In the genomic region with DNA sequence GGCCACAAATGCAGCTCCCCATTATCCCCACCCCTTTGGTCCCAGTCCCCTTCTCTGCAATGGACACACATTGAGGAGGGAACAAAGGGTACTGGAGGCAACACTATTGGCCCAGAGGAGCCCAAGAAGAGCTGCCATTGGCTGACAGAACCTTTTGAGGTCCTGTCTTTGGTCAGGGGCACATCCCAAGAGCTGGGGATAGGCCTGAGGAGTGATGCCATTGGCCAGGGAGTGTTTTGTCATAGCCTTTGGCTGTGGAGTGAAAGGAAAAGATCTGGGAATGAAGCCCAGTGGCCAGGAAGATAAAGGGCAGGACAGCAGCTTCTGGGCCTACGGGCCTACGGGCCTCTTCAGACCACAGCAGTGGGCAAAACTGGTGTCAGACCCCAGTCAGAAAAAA, we compare ENCODE assay signal across 19 mouse cellular contexts. TPM values are rescaled to one million over a fixed set of nuclear protein-coding genes. Genes with fewer than 3 reads are reported as not detected.
DNase-seq lines count a peak whose midpoint lies in the region; ATAC-seq lines count a peak whose summit lies in the region.
"Had no signal": no experiment of that assay in that cellular context is flagged by ENCODE, and none has a peak within 500 bp of the region (broad histone marks: within the 10 kb centered on the region; RNA-seq: fewer than 3 reads in every experiment).

No protein-coding gene starts in this region.

- H3K27me3 ChIP-seq in heart, embryonic 12.5 days (replicated peaks): no peaks in the 10 kb centered on the region
- H3K27me3 ChIP-seq in heart, embryonic 10.5 days (ENCODE audit: insufficient read depth, poor library complexity, severe bottlenecking): no peaks in the 10 kb centered on the region; the same call in 1 of the 2 replicates
- no peaks in the 10 kb centered on the region for H3K27me3 ChIP-seq in limb, embryonic 13.5 days
- H3K27me3 ChIP-seq in limb, embryonic 10.5 days (ENCODE audit: low read depth, poor library complexity, severe bottlenecking): peaks cover 6% of the 10 kb centered on the region
- H3K27me3 ChIP-seq: neural tube, embryonic 12.5 days; stomach, embryonic 15.5 days had no signal

- ATAC-seq in heart, embryonic 12.5 days (ENCODE audit: insufficient number of reproducible peaks, low FRiP score): no peak
- ATAC-seq in limb, embryonic 13.5 days (ENCODE audit: low FRiP score, low read depth): no peak
- ATAC-seq: forebrain, postnatal 0 days; liver, postnatal 0 days had no signal

- H3K36me3 ChIP-seq in heart, embryonic 12.5 days: peaks cover 33% of the 10 kb centered on the region
- H3K36me3 ChIP-seq in heart, embryonic 10.5 days: peaks cover 36% of the 10 kb centered on the region
- H3K36me3 ChIP-seq in limb, embryonic 13.5 days: peaks cover 39% of the 10 kb centered on the region
- peaks cover 38% of the 10 kb centered on the region for H3K36me3 ChIP-seq in limb, embryonic 10.5 days

- no peak overlapping the region for H3K4me3 ChIP-seq in heart, embryonic 12.5 days
- no peak overlapping the region for H3K4me3 ChIP-seq in heart, embryonic 10.5 days
- no peak overlapping the region for H3K4me3 ChIP-seq in limb, embryonic 13.5 days
- no peak overlapping the region for H3K4me3 ChIP-seq in limb, embryonic 10.5 days
- H3K4me3 ChIP-seq: neural tube, embryonic 12.5 days; stomach, embryonic 15.5 days had no signal

- no peak overlapping the region for H3K27ac ChIP-seq in heart, embryonic 12.5 days (ENCODE audit: poor library complexity, severe bottlenecking)
- no peak overlapping the region for H3K27ac ChIP-seq in heart, embryonic 10.5 days
- H3K27ac ChIP-seq in limb, embryonic 13.5 days: no peak overlapping the region
- no peak overlapping the region for H3K27ac ChIP-seq in limb, embryonic 10.5 days
- H3K27ac ChIP-seq: stomach, embryonic 15.5 days had no signal

- H3K4me2 ChIP-seq in heart, embryonic 12.5 days: no peak overlapping the region
- no peak overlapping the region for H3K4me2 ChIP-seq in limb, embryonic 13.5 days (replicated peaks)
- H3K4me2 ChIP-seq: neural tube, embryonic 12.5 days; stomach, embryonic 15.5 days had no signal

- no peaks in the 10 kb centered on the region for H3K9me3 ChIP-seq in heart, embryonic 12.5 days (replicated peaks)
- H3K9me3 ChIP-seq in heart, embryonic 10.5 days: no peaks in the 10 kb centered on the region
- H3K9me3 ChIP-seq in limb, embryonic 13.5 days: no peaks in the 10 kb centered on the region
- no peaks in the 10 kb centered on the region for H3K9me3 ChIP-seq in limb, embryonic 10.5 days (replicated peaks)
- H3K9me3 ChIP-seq: neural tube, embryonic 12.5 days; stomach, embryonic 15.5 days had no signal

- WGBS in heart, embryonic 12.5 days: 85% methylated on average over 2 of the region's 2 CpGs
- WGBS in heart, embryonic 10.5 days: 100% methylated on average over 2 of the region's 2 CpGs
- 98% methylated on average over 2 of the region's 2 CpGs for WGBS in limb, embryonic 13.5 days
- 100% methylated on average over 2 of the region's 2 CpGs for WGBS in limb, embryonic 10.5 days

- DNase-seq in heart, embryonic 10.5 days (ENCODE audit: low spot score): no peak
- DNase-seq in limb, embryonic 10.5 days (ENCODE audit: low spot score): no peak
- DNase-seq in R1 (ENCODE audit: low read depth, low spot score) (peak; percentile 37), adipocyte (ENCODE audit: low spot score) (peak; percentile 74)
- no peak for DNase-seq in spleen, postnatal 10 days (ENCODE audit: low spot score in 2 of 2)
- DNase-seq: adrenal gland, postnatal 10 days; cerebellum, adult 11-12 months; embryo, embryonic 11 days; forebrain, postnatal 0 days; kidney, adult 8-10 months; kidney, postnatal 14 days; liver, postnatal 0 days; lung, postnatal 10 days; spleen, adult 18-20 months; thymus, postnatal 25 days had no signal

- H3K9ac ChIP-seq in heart, embryonic 12.5 days: 0 out of 2 replicates have a peak overlapping the region, but pooled peaks have one; percentile 13
- H3K9ac ChIP-seq in limb, embryonic 13.5 days: 0 out of 2 replicates have a peak overlapping the region, but pooled peaks have one; percentile 9
- H3K9ac ChIP-seq: forebrain, postnatal 0 days; liver, postnatal 0 days; neural tube, embryonic 12.5 days; stomach, embryonic 15.5 days had no signal

- H3K4me1 ChIP-seq in heart, embryonic 12.5 days (replicated peaks): peaks cover 34% of the 10 kb centered on the region
- peaks cover 40% of the 10 kb centered on the region for H3K4me1 ChIP-seq in heart, embryonic 10.5 days
- peaks cover 33% of the 10 kb centered on the region for H3K4me1 ChIP-seq in limb, embryonic 13.5 days
- peaks cover 30% of the 10 kb centered on the region for H3K4me1 ChIP-seq in limb, embryonic 10.5 days

RNA-seq across cellular contexts. Expression of gene Trim3, which starts 2.4 kb away (rescaled TPM):
- 27.9 and 30.7 TPM in 2 replicates for polyA plus RNA-seq in heart, embryonic 12.5 days (2016; fragmentation: Nextera tagmentation; extraction: Ambion mirVana)
- 30.3 and 32.6 TPM in 2 replicates for polyA plus RNA-seq in heart, embryonic 10.5 days (2016; fragmentation: Nextera tagmentation; extraction: Ambion mirVana)
- polyA plus RNA-seq in limb, embryonic 13.5 days (2015; fragmentation: Nextera tagmentation; extraction: Ambion mirVana): 36.9 and 38.0 TPM in 2 replicates
- 24.5 and 31.2 TPM in 2 replicates for polyA plus RNA-seq in limb, embryonic 10.5 days (2016; fragmentation: Nextera tagmentation; extraction: Ambion mirVana)

RNA-seq across cellular contexts. Expression of gene Timm10b, which starts 4.1 kb away (rescaled TPM):
- polyA plus RNA-seq in heart, embryonic 12.5 days (2016; fragmentation: Nextera tagmentation; extraction: Ambion mirVana): 142 and 155 TPM in 2 replicates
- 179 and 200 TPM in 2 replicates for polyA plus RNA-seq in heart, embryonic 10.5 days (2016; fragmentation: Nextera tagmentation; extraction: Ambion mirVana)
- polyA plus RNA-seq in limb, embryonic 13.5 days (2015; fragmentation: Nextera tagmentation; extraction: Ambion mirVana): 182 and 195 TPM in 2 replicates
- 173 and 196 TPM in 2 replicates for polyA plus RNA-seq in limb, embryonic 10.5 days (2016; fragmentation: Nextera tagmentation; extraction: Ambion mirVana)

RNA-seq across cellular contexts. Expression of gene Arfip2, which starts 4.5 kb away (rescaled TPM):
- polyA plus RNA-seq in heart, embryonic 12.5 days (2016; fragmentation: Nextera tagmentation; extraction: Ambion mirVana): 45.5 and 45.6 TPM in 2 replicates
- polyA plus RNA-seq in heart, embryonic 10.5 days (2016; fragmentation: Nextera tagmentation; extraction: Ambion mirVana): 45.0 and 56.2 TPM in 2 replicates
- polyA plus RNA-seq in limb, embryonic 13.5 days (2015; fragmentation: Nextera tagmentation; extraction: Ambion mirVana): 82.4 and 97.0 TPM in 2 replicates
- 60.0 and 67.4 TPM in 2 replicates for polyA plus RNA-seq in limb, embryonic 10.5 days (2016; fragmentation: Nextera tagmentation; extraction: Ambion mirVana)

RNA-seq across cellular contexts. Expression of gene Gm45799, which starts 4.6 kb away (rescaled TPM):
- 14.1 and 14.8 TPM in 2 replicates for polyA plus RNA-seq in heart, embryonic 12.5 days (2016; fragmentation: Nextera tagmentation; extraction: Ambion mirVana)
- polyA plus RNA-seq in heart, embryonic 10.5 days (2016; fragmentation: Nextera tagmentation; extraction: Ambion mirVana): 33.0 and 37.9 TPM in 2 replicates
- polyA plus RNA-seq in limb, embryonic 13.5 days (2015; fragmentation: Nextera tagmentation; extraction: Ambion mirVana): 23.7 and 28.5 TPM in 2 replicates
- polyA plus RNA-seq in limb, embryonic 10.5 days (2016; fragmentation: Nextera tagmentation; extraction: Ambion mirVana): 14.0 and 17.1 TPM in 2 replicates

RNA-seq across cellular contexts. Expression of gene Dnhd1, which starts 14.9 kb away (rescaled TPM):
- polyA plus RNA-seq in heart, embryonic 12.5 days (2016; fragmentation: Nextera tagmentation; extraction: Ambion mirVana): 0.41 and 0.52 TPM in 2 replicates
- 0.55 and 0.58 TPM in 2 replicates for polyA plus RNA-seq in heart, embryonic 10.5 days (2016; fragmentation: Nextera tagmentation; extraction: Ambion mirVana)
- polyA plus RNA-seq in limb, embryonic 13.5 days (2015; fragmentation: Nextera tagmentation; extraction: Ambion mirVana): 1.7 and 1.9 TPM in 2 replicates
- polyA plus RNA-seq in limb, embryonic 10.5 days (2016; fragmentation: Nextera tagmentation; extraction: Ambion mirVana): 0.31 and 1.1 TPM in 2 replicates

Comparison
In these comparisons a context has a peak if more than half of its experiments do, and no peak if none do; other contexts are left out.
1. DNase-seq: peak in R1 (single experiment) and adipocyte (single experiment); none in heart, embryonic 10.5 days (single experiment), limb, embryonic 10.5 days (single experiment) and spleen, postnatal 10 days (0 of 2).